ENCODE assay signal across 17 mouse cellular contexts in genomic region chr17:24705821-24706220, GRCm38 (mm10). TPM values are rescaled to one million over a fixed set of nuclear protein-coding genes. Genes with fewer than 3 reads are reported as not detected.
A peak's percentile ranks its signal among the peaks of the same experiment; 100 is the strongest.
DNase-seq lines count a peak whose midpoint lies in the region; ATAC-seq and TF ChIP-seq lines count a peak whose summit lies in the region.
"Had no signal": no experiment of that assay in that cellular context is flagged by ENCODE, and none has a peak within 500 bp of the region (broad histone marks: within the 10 kb centered on the region; RNA-seq: fewer than 3 reads in every experiment).

No protein-coding gene starts in this region.

- H3K4me2 ChIP-seq in forebrain, embryonic 16.5 days (ENCODE audit: low read length) = no peak overlapping the region
- peak overlapping the region; percentile 73; the same call in 1 of the 2 replicates for H3K4me2 ChIP-seq in liver, embryonic 11.5 days
- H3K4me2 ChIP-seq in liver, postnatal 0 days (ENCODE audit: low read depth, low read length) = no peak overlapping the region
- peak overlapping the region; percentile 84; the same call in 1 of the 2 replicates for H3K4me2 ChIP-seq in limb, embryonic 13.5 days (replicated peaks)

- no peaks in the 10 kb centered on the region for H3K9me3 ChIP-seq in forebrain, embryonic 10.5 days
- H3K9me3 ChIP-seq in forebrain, embryonic 16.5 days (ENCODE audit: control insufficient read depth, low read length) = no peaks in the 10 kb centered on the region
- no peaks in the 10 kb centered on the region for H3K9me3 ChIP-seq in liver, embryonic 11.5 days (ENCODE audit: control insufficient read depth, low read length)
- H3K9me3 ChIP-seq in liver, postnatal 0 days (ENCODE audit: low read length) = no peaks in the 10 kb centered on the region
- no peaks in the 10 kb centered on the region for H3K9me3 ChIP-seq in G1E (replicated peaks)
- no peaks in the 10 kb centered on the region for H3K9me3 ChIP-seq in limb, embryonic 13.5 days
- H3K9me3 ChIP-seq: hindbrain, embryonic 15.5 days had no signal

- H3K27me3 ChIP-seq in forebrain, embryonic 10.5 days (ENCODE audit: poor library complexity, severe bottlenecking) = no peaks in the 10 kb centered on the region
- H3K27me3 ChIP-seq in forebrain, embryonic 16.5 days (replicated peaks; ENCODE audit: control insufficient read depth, insufficient read depth, low read length) = no peaks in the 10 kb centered on the region
- no peaks in the 10 kb centered on the region for H3K27me3 ChIP-seq in liver, embryonic 11.5 days (replicated peaks; ENCODE audit: control insufficient read depth, insufficient read depth, low read length)
- no peaks in the 10 kb centered on the region for H3K27me3 ChIP-seq in liver, postnatal 0 days (ENCODE audit: insufficient read depth, low read length)
- H3K27me3 ChIP-seq in G1E (ENCODE audit: insufficient read depth, low read length) = no peaks in the 10 kb centered on the region
- H3K27me3 ChIP-seq in limb, embryonic 13.5 days = no peaks in the 10 kb centered on the region
- H3K27me3 ChIP-seq: hindbrain, embryonic 15.5 days had no signal

- no peak for DNase-seq in forebrain, embryonic 10.5 days (ENCODE audit: extremely low spot score, low spot score)
- no peak for DNase-seq in liver, embryonic 11.5 days (ENCODE audit: low spot score)
- no peak for DNase-seq in liver, postnatal 0 days
- no peak for DNase-seq in G1E (ENCODE audit: low spot score)
- no peak for DNase-seq in gastrocnemius, postnatal 4 days (ENCODE audit: low spot score in 2 of 2)
- DNase-seq: adrenal gland, postnatal 25 days; kidney, postnatal 10 days; lung, adult 2 months had no signal

- no peak for ATAC-seq in forebrain, embryonic 16.5 days
- no peak for ATAC-seq in liver, embryonic 11.5 days (replicated peaks; ENCODE audit: low FRiP score)
- no peak for ATAC-seq in liver, postnatal 0 days
- no peak for ATAC-seq in G1E (ENCODE audit: extremely low read depth, insufficient number of reproducible peaks, low FRiP score, poor library complexity, severe bottlenecking)
- no peak for ATAC-seq in limb, embryonic 13.5 days (ENCODE audit: low FRiP score, low read depth)
- ATAC-seq in activated CD4-positive, CD25-positive, alpha-beta regulatory T cell, adult 4 months = no peak
- ATAC-seq: intestine, postnatal 0 days had no signal

- H3K9ac ChIP-seq in forebrain, embryonic 16.5 days (replicated peaks; ENCODE audit: low read depth, low read length) = no peak overlapping the region
- H3K9ac ChIP-seq in liver, embryonic 11.5 days (ENCODE audit: low read depth, low read length) = no peak overlapping the region
- H3K9ac ChIP-seq in liver, postnatal 0 days (replicated peaks) = no peak overlapping the region
- no peak overlapping the region for H3K9ac ChIP-seq in limb, embryonic 13.5 days
- H3K9ac ChIP-seq: hindbrain, embryonic 15.5 days had no signal

- WGBS in forebrain, embryonic 10.5 days = 95% methylated on average over 3 of the region's 3 CpGs
- WGBS in forebrain, embryonic 16.5 days = 96% methylated on average over 3 of the region's 3 CpGs
- 92% methylated on average over 3 of the region's 3 CpGs for WGBS in liver, embryonic 11.5 days
- 93% methylated on average over 3 of the region's 3 CpGs for WGBS in liver, postnatal 0 days (ENCODE audit: insufficient replicate concordance)
- WGBS in limb, embryonic 13.5 days = 89% methylated on average over 3 of the region's 3 CpGs

- peaks cover 50% of the 10 kb centered on the region for H3K36me3 ChIP-seq in forebrain, embryonic 10.5 days (replicated peaks)
- H3K36me3 ChIP-seq in forebrain, embryonic 16.5 days (ENCODE audit: control insufficient read depth, insufficient read depth) = peaks cover 23% of the 10 kb centered on the region
- H3K36me3 ChIP-seq in liver, embryonic 11.5 days (ENCODE audit: control insufficient read depth, insufficient read depth, low read length) = peaks cover 35% of the 10 kb centered on the region; the same call in 1 of the 2 replicates
- H3K36me3 ChIP-seq in liver, postnatal 0 days (replicated peaks; ENCODE audit: insufficient read depth, low read length) = peaks cover 28% of the 10 kb centered on the region
- peaks cover 55% of the 10 kb centered on the region for H3K36me3 ChIP-seq in G1E (replicated peaks)
- peaks cover 50% of the 10 kb centered on the region for H3K36me3 ChIP-seq in limb, embryonic 13.5 days

- TF ChIP-seq EP300 in liver, postnatal 0 days (IDR thresholded peaks at IDR 0.05; ENCODE audit: low read depth) = no peak

- peaks cover 19% of the 10 kb centered on the region for H3K4me1 ChIP-seq in forebrain, embryonic 10.5 days
- H3K4me1 ChIP-seq in forebrain, embryonic 16.5 days (replicated peaks; ENCODE audit: control insufficient read depth, insufficient read depth, low read length) = peaks cover 16% of the 10 kb centered on the region
- H3K4me1 ChIP-seq in liver, embryonic 11.5 days (replicated peaks; ENCODE audit: control insufficient read depth, insufficient read depth, low read length) = peaks cover 12% of the 10 kb centered on the region; the same call in 1 of the 2 replicates
- H3K4me1 ChIP-seq in liver, postnatal 0 days (ENCODE audit: insufficient read depth) = peaks cover 14% of the 10 kb centered on the region
- peaks cover 31% of the 10 kb centered on the region for H3K4me1 ChIP-seq in G1E (ENCODE audit: insufficient read depth, low read depth, low read length)
- peaks cover 14% of the 10 kb centered on the region for H3K4me1 ChIP-seq in limb, embryonic 13.5 days

- no peak overlapping the region for H3K27ac ChIP-seq in forebrain, embryonic 10.5 days
- no peak overlapping the region for H3K27ac ChIP-seq in forebrain, embryonic 16.5 days (ENCODE audit: low read length)
- H3K27ac ChIP-seq in liver, embryonic 11.5 days (ENCODE audit: low read depth, low read length) = no peak overlapping the region
- H3K27ac ChIP-seq in liver, postnatal 0 days (ENCODE audit: low read depth) = no peak overlapping the region
- no peak overlapping the region for H3K27ac ChIP-seq in limb, embryonic 13.5 days
- H3K27ac ChIP-seq: hindbrain, embryonic 15.5 days had no signal

- no peak for TF ChIP-seq CTCF in liver, postnatal 0 days (IDR thresholded peaks at IDR 0.05; ENCODE audit: low read depth)
- TF ChIP-seq CTCF in G1E (IDR thresholded peaks at IDR 0.05; ENCODE audit: low read depth, low read length) = no peak

- peak overlapping the region; percentile 92 for H3K4me3 ChIP-seq in forebrain, embryonic 10.5 days
- no peak overlapping the region for H3K4me3 ChIP-seq in forebrain, embryonic 16.5 days (replicated peaks; ENCODE audit: low read length)
- H3K4me3 ChIP-seq in liver, embryonic 11.5 days (ENCODE audit: low read depth, low read length) = peak overlapping the region; percentile 55; the same call in 1 of the 2 replicates
- H3K4me3 ChIP-seq in liver, postnatal 0 days (ENCODE audit: low read depth, low read length) = no peak overlapping the region
- peak overlapping the region; percentile 75; the same call in 1 of the 2 replicates for H3K4me3 ChIP-seq in G1E (ENCODE audit: low read depth, low read length)
- peak overlapping the region; percentile 15 for H3K4me3 ChIP-seq in limb, embryonic 13.5 days

RNA-seq across cellular contexts. Expression of gene Tbl3, which starts 1.6 kb away (rescaled TPM):
- 162 and 167 TPM in 2 replicates for polyA plus RNA-seq in forebrain, embryonic 10.5 days (2016; fragmentation: Nextera tagmentation; extraction: Ambion mirVana)
- polyA plus RNA-seq in forebrain, embryonic 16.5 days (2015; fragmentation: Nextera tagmentation; extraction: Ambion mirVana) = 83.7 and 85.5 TPM in 2 replicates
- polyA plus RNA-seq in liver, embryonic 11.5 days (2014; fragmentation: Nextera tagmentation; extraction: Ambion mirVana) = 102 and 109 TPM in 2 replicates
- 18.1 and 21.5 TPM in 2 replicates for polyA plus RNA-seq in liver, postnatal 0 days (2015; fragmentation: Nextera tagmentation; extraction: Ambion mirVana)
- total RNA-seq in G1E (2014; fragmentation: Nextera tagmentation) (9.2 and 17.8 TPM in 2 replicates), G1E (2017) (27.7 and 34.0 TPM in 2 replicates)
- polyA plus RNA-seq in G1E (2012) = 15.6 and 25.2 TPM in 2 replicates
- polyA plus RNA-seq in limb, embryonic 13.5 days (2015; fragmentation: Nextera tagmentation; extraction: Ambion mirVana) = 79.8 and 84.6 TPM in 2 replicates
- total RNA-seq in gastrocnemius, postnatal 4 days (2021) = 10 to 100 TPM; 19.1 to 20.4 TPM
- polyA plus RNA-seq in activated CD4-positive, CD25-positive, alpha-beta regulatory T cell, adult 4 months (2017; shearing (Covaris generic)) = 10 to 100 TPM; 23.6 to 46.2 TPM

RNA-seq across cellular contexts. Expression of gene Noxo1, which starts 9.8 kb away (rescaled TPM):
- polyA plus RNA-seq in forebrain, embryonic 10.5 days (2016; fragmentation: Nextera tagmentation; extraction: Ambion mirVana) = 0.79 and 1.0 TPM in 2 replicates
- polyA plus RNA-seq in forebrain, embryonic 16.5 days (2015; fragmentation: Nextera tagmentation; extraction: Ambion mirVana) = 2.0 and 2.7 TPM in 2 replicates
- 0.56 and 0.58 TPM in 2 replicates for polyA plus RNA-seq in liver, embryonic 11.5 days (2014; fragmentation: Nextera tagmentation; extraction: Ambion mirVana)
- 0.51 and 0.58 TPM in 2 replicates for polyA plus RNA-seq in liver, postnatal 0 days (2015; fragmentation: Nextera tagmentation; extraction: Ambion mirVana)
- total RNA-seq in G1E (2014; fragmentation: Nextera tagmentation) (1.4 TPM in 1 of 2 replicates, not detected in the other), G1E (2017) (1.0 and 1.1 TPM in 2 replicates)
- polyA plus RNA-seq in G1E (2012) = 0.72 and 0.87 TPM in 2 replicates
- polyA plus RNA-seq in limb, embryonic 13.5 days (2015; fragmentation: Nextera tagmentation; extraction: Ambion mirVana) = 2.5 and 3.1 TPM in 2 replicates
- 1 to 10 TPM; 2.2 to 3.3 TPM for total RNA-seq in gastrocnemius, postnatal 4 days (2021)
- polyA plus RNA-seq in activated CD4-positive, CD25-positive, alpha-beta regulatory T cell, adult 4 months (2017; shearing (Covaris generic)) = 1 to 10 TPM; 1.4 to 1.5 TPM

RNA-seq across cellular contexts. Expression of gene Gfer, which starts 9.9 kb away (rescaled TPM):
- 57.7 and 60.3 TPM in 2 replicates for polyA plus RNA-seq in forebrain, embryonic 10.5 days (2016; fragmentation: Nextera tagmentation; extraction: Ambion mirVana)
- 35.0 and 35.4 TPM in 2 replicates for polyA plus RNA-seq in forebrain, embryonic 16.5 days (2015; fragmentation: Nextera tagmentation; extraction: Ambion mirVana)
- 64.2 and 74.7 TPM in 2 replicates for polyA plus RNA-seq in liver, embryonic 11.5 days (2014; fragmentation: Nextera tagmentation; extraction: Ambion mirVana)
- polyA plus RNA-seq in liver, postnatal 0 days (2015; fragmentation: Nextera tagmentation; extraction: Ambion mirVana) = 46.5 and 50.7 TPM in 2 replicates
- total RNA-seq in G1E (2014; fragmentation: Nextera tagmentation) (10.5 and 15.7 TPM in 2 replicates), G1E (2017) (34.1 and 46.4 TPM in 2 replicates)
- 149 and 184 TPM in 2 replicates for polyA plus RNA-seq in G1E (2012)
- 46.6 and 48.1 TPM in 2 replicates for polyA plus RNA-seq in limb, embryonic 13.5 days (2015; fragmentation: Nextera tagmentation; extraction: Ambion mirVana)
- 10 to 100 TPM; 22.9 to 24.6 TPM for total RNA-seq in gastrocnemius, postnatal 4 days (2021)
- polyA plus RNA-seq in activated CD4-positive, CD25-positive, alpha-beta regulatory T cell, adult 4 months (2017; shearing (Covaris generic)) = 10 to 100 TPM; 13.1 to 15.5 TPM

RNA-seq across cellular contexts. Expression of gene Rnf151, which starts 12.0 kb away (rescaled TPM):
- 0.43 and 0.69 TPM in 2 replicates for polyA plus RNA-seq in forebrain, embryonic 10.5 days (2016; fragmentation: Nextera tagmentation; extraction: Ambion mirVana)
- not detected in 2 replicates for polyA plus RNA-seq in forebrain, embryonic 16.5 days (2015; fragmentation: Nextera tagmentation; extraction: Ambion mirVana)
- polyA plus RNA-seq in liver, embryonic 11.5 days (2014; fragmentation: Nextera tagmentation; extraction: Ambion mirVana) = 0.25 and 0.27 TPM in 2 replicates
- not detected in 2 replicates for polyA plus RNA-seq in liver, postnatal 0 days (2015; fragmentation: Nextera tagmentation; extraction: Ambion mirVana)
- total RNA-seq in G1E (2014; fragmentation: Nextera tagmentation) (not detected in 2 replicates), G1E (2017) (0.23 TPM in 1 of 2 replicates, not detected in the other)
- polyA plus RNA-seq in G1E (2012) = 0.13 and 0.17 TPM in 2 replicates
- polyA plus RNA-seq in limb, embryonic 13.5 days (2015; fragmentation: Nextera tagmentation; extraction: Ambion mirVana) = not detected in 2 replicates
- total RNA-seq in gastrocnemius, postnatal 4 days (2021) = under 1 TPM in 1 of 2 experiments, not detected in 1; 0.23 TPM
- not detected for polyA plus RNA-seq in activated CD4-positive, CD25-positive, alpha-beta regulatory T cell, adult 4 months (2017; shearing (Covaris generic))
- total RNA-seq: common myeloid progenitor, adult 5-6 weeks; layer of hippocampus, postnatal 10 days; left cerebral cortex, postnatal 25 days had no signal
- polyA plus RNA-seq: heart, embryonic 16.5 days; hindbrain, embryonic 15.5 days; intestine, postnatal 0 days had no signal

RNA-seq across cellular contexts. Expression of gene Rps2, which starts 12.1 kb away (rescaled TPM):
- polyA plus RNA-seq in forebrain, embryonic 10.5 days (2016; fragmentation: Nextera tagmentation; extraction: Ambion mirVana) = 1,888 and 1,960 TPM in 2 replicates
- polyA plus RNA-seq in forebrain, embryonic 16.5 days (2015; fragmentation: Nextera tagmentation; extraction: Ambion mirVana) = 787 and 797 TPM in 2 replicates
- polyA plus RNA-seq in liver, embryonic 11.5 days (2014; fragmentation: Nextera tagmentation; extraction: Ambion mirVana) = 2,083 and 2,225 TPM in 2 replicates
- 819 and 856 TPM in 2 replicates for polyA plus RNA-seq in liver, postnatal 0 days (2015; fragmentation: Nextera tagmentation; extraction: Ambion mirVana)
- total RNA-seq in G1E (2014; fragmentation: Nextera tagmentation) (3,970 and 4,105 TPM in 2 replicates), G1E (2017) (950 and 975 TPM in 2 replicates)
- 2,688 and 3,723 TPM in 2 replicates for polyA plus RNA-seq in G1E (2012)
- polyA plus RNA-seq in limb, embryonic 13.5 days (2015; fragmentation: Nextera tagmentation; extraction: Ambion mirVana) = 1,267 and 1,298 TPM in 2 replicates
- total RNA-seq in gastrocnemius, postnatal 4 days (2021) = 100 to 1,000 TPM; 750 to 839 TPM
- 1,000 to 10,000 TPM in 1 of 2 experiments, 100 to 1,000 TPM in 1; 537 to 1,178 TPM for polyA plus RNA-seq in activated CD4-positive, CD25-positive, alpha-beta regulatory T cell, adult 4 months (2017; shearing (Covaris generic))

Comparison
In these comparisons a context has a peak if more than half of its experiments do, and no peak if none do; other contexts are left out.
1. H3K4me3 ChIP-seq: peak in forebrain, embryonic 10.5 days (single experiment), liver, embryonic 11.5 days (single experiment), G1E (single experiment) and limb, embryonic 13.5 days (single experiment); none in forebrain, embryonic 16.5 days (single experiment) and liver, postnatal 0 days (single experiment).
2. H3K4me2 ChIP-seq: peak in liver, embryonic 11.5 days (single experiment) and limb, embryonic 13.5 days (single experiment); none in forebrain, embryonic 16.5 days (single experiment) and liver, postnatal 0 days (single experiment).